Mouse (Mus musculus): Measurements from ENCODE around the gene Wdr78. TPM values are rescaled to one million over a fixed set of nuclear protein-coding genes. Genes with fewer than 3 reads are reported as not detected.

The Wdr78 gene
- total and polyA plus RNA-seq, 2 experiments: 0.10 to 0.46 TPM

GRCm38 (mm10) chr4:103048046-103048445 lies 66.3 kb downstream of the Wdr78 start:
- no peak for TF ChIP-seq CTCF (IDR thresholded peaks at IDR 0.05; ENCODE audit: low read depth, low read length)
- no peak for TF ChIP-seq POLR2A (IDR thresholded peaks at IDR 0.05; ENCODE audit: extremely low read depth, insufficient read depth, low read length)
- Histone ChIP-seq H3K4me1 (ENCODE audit: control insufficient read depth, insufficient read depth, low read length) (no peaks in the 10 kb centered on the region), H3K27ac (replicated peaks; ENCODE audit: insufficient read depth, low read depth, low read length) (no peak overlapping the region), H3K36me3 (ENCODE audit: control insufficient read depth, insufficient read depth, low read length) (no peaks in the 10 kb centered on the region), H3K27me3 (ENCODE audit: control insufficient read depth, insufficient read depth, low read length) (no peaks in the 10 kb centered on the region), H3K9ac (ENCODE audit: low read depth, low read length) (no peak overlapping the region), H3K4me3 (ENCODE audit: insufficient read depth, low read depth, low read length) (no peak overlapping the region), H3K79me2 (ENCODE audit: control insufficient read depth, insufficient read depth, low read length) (no peaks in the 10 kb centered on the region)
- DNase-seq (ENCODE audit: extremely low read depth, low read depth, low spot score): no peak
- WGBS: 85% methylated on average over 11 of the region's 11 CpGs

- Histone ChIP-seq H3K36me3 (ENCODE audit: control insufficient read depth, insufficient read depth, low read length) (no peaks in the 10 kb centered on the region), H3K9ac (ENCODE audit: low read depth, low read length) (no peak overlapping the region), H3K4me1 (ENCODE audit: control insufficient read depth, insufficient read depth, low read length) (no peaks in the 10 kb centered on the region), H3K27ac (replicated peaks; ENCODE audit: insufficient read depth, low read depth, low read length) (no peak overlapping the region), H3K4me3 (ENCODE audit: insufficient read depth, low read depth, low read length) (no peak overlapping the region), H3K27me3 (ENCODE audit: control insufficient read depth, insufficient read depth, low read length) (no peaks in the 10 kb centered on the region), H3K79me2 (ENCODE audit: control insufficient read depth, insufficient read depth, low read length) (no peaks in the 10 kb centered on the region)
- WGBS: 93% methylated on average over 11 of the region's 11 CpGs
- TF ChIP-seq POLR2A (IDR thresholded peaks at IDR 0.05; ENCODE audit: extremely low read depth, insufficient read depth, low read length) (no peak), CTCF (IDR thresholded peaks at IDR 0.05; ENCODE audit: low read depth, low read length) (no peak)
- DNase-seq (ENCODE audit: extremely low read depth, low read depth, low spot score): no peak
These were observed 71.4 kb downstream of the Wdr78 start for GRCm38 (mm10) chr4:103042997-103043396.

GRCm38 (mm10) chr4:103039838-103040191 lies 74.5 kb downstream of the Wdr78 start:
- H3K79me2 ChIP-seq (ENCODE audit: control insufficient read depth, insufficient read depth, low read length): no peaks in the 10 kb centered on the region
- no peaks in the 10 kb centered on the region for H3K4me1 ChIP-seq (ENCODE audit: control insufficient read depth, insufficient read depth, low read length)
- H3K27me3 ChIP-seq (ENCODE audit: control insufficient read depth, insufficient read depth, low read length): no peaks in the 10 kb centered on the region
- no peak overlapping the region for H3K9ac ChIP-seq (ENCODE audit: low read depth, low read length)
- DNase-seq (ENCODE audit: extremely low read depth, low read depth, low spot score): no peak
- no peak overlapping the region for H3K27ac ChIP-seq (replicated peaks; ENCODE audit: insufficient read depth, low read depth, low read length)
- TF ChIP-seq POLR2A (IDR thresholded peaks at IDR 0.05; ENCODE audit: extremely low read depth, insufficient read depth, low read length): no peak
- no peak for TF ChIP-seq CTCF (IDR thresholded peaks at IDR 0.05; ENCODE audit: low read depth, low read length)
- no peaks in the 10 kb centered on the region for H3K36me3 ChIP-seq (ENCODE audit: control insufficient read depth, insufficient read depth, low read length)
- H3K4me3 ChIP-seq (ENCODE audit: insufficient read depth, low read depth, low read length): no peak overlapping the region
- 63% methylated on average over 5 of the region's 5 CpGs for WGBS

GRCm38 (mm10) chr4:103039103-103039837 lies 75.1 kb downstream of the Wdr78 start:
- DNase-seq (ENCODE audit: extremely low read depth, low read depth, low spot score): no peak
- H3K79me2 ChIP-seq (ENCODE audit: control insufficient read depth, insufficient read depth, low read length): no peaks in the 10 kb centered on the region
- H3K27ac ChIP-seq (replicated peaks; ENCODE audit: insufficient read depth, low read depth, low read length): no peak overlapping the region
- H3K27me3 ChIP-seq (ENCODE audit: control insufficient read depth, insufficient read depth, low read length): no peaks in the 10 kb centered on the region
- 85% methylated on average over 14 of the region's 14 CpGs for WGBS
- TF ChIP-seq POLR2A (IDR thresholded peaks at IDR 0.05; ENCODE audit: extremely low read depth, insufficient read depth, low read length) (no peak), CTCF (IDR thresholded peaks at IDR 0.05; ENCODE audit: low read depth, low read length) (no peak)
- no peak overlapping the region for H3K9ac ChIP-seq (ENCODE audit: low read depth, low read length)
- no peak overlapping the region for H3K4me3 ChIP-seq (ENCODE audit: insufficient read depth, low read depth, low read length)
- no peaks in the 10 kb centered on the region for H3K36me3 ChIP-seq (ENCODE audit: control insufficient read depth, insufficient read depth, low read length)
- H3K4me1 ChIP-seq (ENCODE audit: control insufficient read depth, insufficient read depth, low read length): no peaks in the 10 kb centered on the region

DNA sequence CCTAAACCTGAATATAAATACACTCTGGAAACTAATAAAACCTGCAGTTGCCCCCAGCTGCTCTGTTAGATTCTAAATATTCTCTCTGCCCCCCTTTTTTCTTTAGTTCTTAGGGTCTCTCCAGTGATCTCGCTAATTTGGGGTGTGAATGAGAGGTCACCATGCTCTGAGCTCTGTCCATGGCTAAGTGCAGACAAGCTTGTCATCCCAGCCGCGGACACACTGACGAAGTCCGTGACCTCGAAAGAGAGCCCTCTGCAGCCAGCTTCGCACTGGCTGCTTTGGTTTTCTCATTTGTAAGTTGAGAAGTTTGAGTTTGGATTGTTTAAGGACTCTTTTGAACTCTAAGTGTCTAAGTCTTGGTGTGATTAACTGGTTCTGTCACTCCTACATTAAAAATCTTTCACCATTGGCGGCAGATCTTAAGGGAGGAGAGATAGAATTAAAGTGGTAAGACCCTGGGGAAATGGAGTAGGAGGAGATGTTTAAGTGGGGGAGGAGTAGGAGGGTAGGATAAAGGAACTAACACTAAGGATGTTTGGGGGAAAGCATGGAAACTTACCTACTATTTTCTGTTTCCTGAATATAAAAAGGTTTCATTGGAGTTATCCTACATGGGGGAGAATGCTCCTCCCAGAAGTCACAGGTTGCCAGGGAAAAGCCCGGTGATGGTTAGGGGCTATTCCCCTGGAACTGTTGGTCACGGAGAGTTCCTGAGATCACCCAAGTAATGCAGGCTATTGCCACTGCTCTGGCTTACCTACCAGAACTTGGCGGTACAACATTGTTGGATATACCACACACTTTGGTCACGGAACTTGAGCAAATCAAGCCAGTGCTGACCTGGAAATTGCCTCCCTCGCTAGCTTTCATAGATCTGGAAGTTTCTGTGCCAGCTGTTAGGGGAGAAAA lies 85.9 kb downstream of the Wdr78 start:
- Histone ChIP-seq H3K4me1 (ENCODE audit: control insufficient read depth, insufficient read depth, low read length) (no peaks in the 10 kb centered on the region), H3K27me3 (ENCODE audit: control insufficient read depth, insufficient read depth, low read length) (no peaks in the 10 kb centered on the region), H3K79me2 (ENCODE audit: control insufficient read depth, insufficient read depth, low read length) (no peaks in the 10 kb centered on the region), H3K4me3 (ENCODE audit: insufficient read depth, low read depth, low read length) (no peak overlapping the region), H3K9ac (ENCODE audit: low read depth, low read length) (no peak overlapping the region), H3K27ac (replicated peaks; ENCODE audit: insufficient read depth, low read depth, low read length) (no peak overlapping the region), H3K36me3 (ENCODE audit: control insufficient read depth, insufficient read depth, low read length) (no peaks in the 10 kb centered on the region)
- no peak for DNase-seq (ENCODE audit: extremely low read depth, low read depth, low spot score)
- WGBS: 76% methylated on average over 13 of the region's 13 CpGs
- TF ChIP-seq CTCF (IDR thresholded peaks at IDR 0.05; ENCODE audit: low read depth, low read length) (no peak), POLR2A (IDR thresholded peaks at IDR 0.05; ENCODE audit: extremely low read depth, insufficient read depth, low read length) (no peak)

Data from liver, adult 2 months (tissue).